Mouse (Mus musculus): ENCODE measurements around the gene Gpat3.

Gene Gpat3

DNA sequence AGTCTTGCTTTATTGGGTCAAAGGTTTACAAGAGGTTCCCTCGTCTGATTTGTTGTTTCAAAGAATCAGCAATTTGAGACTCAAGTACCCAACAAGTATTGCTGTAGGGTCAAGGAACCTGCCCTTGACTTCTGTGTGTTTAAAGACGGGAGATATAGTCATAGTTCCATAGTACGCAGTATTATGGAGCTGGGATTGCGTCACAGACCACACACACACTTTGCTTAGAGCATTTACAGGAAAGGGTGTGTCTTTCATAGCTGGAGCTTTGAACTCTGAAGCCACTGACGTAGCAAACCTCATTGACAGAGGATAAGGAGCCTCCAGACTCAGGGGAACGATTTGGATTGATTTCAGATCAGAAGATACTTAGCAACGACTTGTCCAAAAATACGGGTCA is 70.9 kb downstream of the Gpat3 start:
- DNase-seq (ENCODE audit: low spot score): no peak

DNA sequence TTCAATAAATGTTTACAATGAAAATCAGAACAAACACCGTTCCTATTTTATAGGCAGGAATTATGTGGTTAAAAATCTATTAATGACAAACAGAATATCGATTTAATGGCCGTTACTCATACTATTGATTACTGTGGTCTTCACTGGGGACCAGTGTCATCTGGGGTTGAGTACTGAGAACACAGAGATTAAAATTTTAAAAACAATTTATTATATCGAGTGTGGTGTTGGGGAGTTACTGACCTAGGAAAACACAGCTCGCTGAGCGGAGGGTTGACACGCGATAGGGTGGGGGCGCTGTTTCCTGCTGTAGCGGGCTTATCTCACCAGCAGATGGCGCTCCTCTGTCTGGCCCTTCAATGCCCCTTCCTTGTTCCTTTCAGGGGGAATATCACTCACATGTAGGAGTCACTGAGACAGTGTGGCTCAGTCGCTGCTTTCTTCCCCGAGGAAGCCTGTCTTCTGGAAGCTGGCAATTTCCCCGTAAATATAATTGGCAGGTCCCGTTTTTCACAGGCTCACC is 71.8 kb downstream of the Gpat3 start:
- DNase-seq (ENCODE audit: low spot score): peak; percentile 88

DNA sequence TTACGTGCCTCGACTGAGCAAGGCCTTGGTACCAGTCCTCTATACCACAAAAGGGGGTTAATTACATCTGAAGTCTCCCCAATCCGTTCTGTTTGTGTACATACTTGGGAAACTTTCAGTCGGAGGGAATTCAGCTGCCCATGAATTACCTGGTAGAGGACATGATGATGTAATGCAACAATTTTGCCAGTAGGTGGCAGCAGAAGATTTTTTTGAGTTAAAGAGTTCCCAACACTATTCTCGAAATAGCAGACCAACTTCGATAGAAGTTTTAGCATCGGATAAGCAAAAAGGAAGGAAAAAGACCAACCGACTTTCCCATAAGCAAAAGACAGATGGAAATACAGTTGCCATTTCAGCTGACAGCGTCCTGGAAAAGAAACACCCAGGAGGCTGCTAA is 73.6 kb downstream of the Gpat3 start:
- peak; percentile 89 for DNase-seq (ENCODE audit: low spot score)

DNA sequence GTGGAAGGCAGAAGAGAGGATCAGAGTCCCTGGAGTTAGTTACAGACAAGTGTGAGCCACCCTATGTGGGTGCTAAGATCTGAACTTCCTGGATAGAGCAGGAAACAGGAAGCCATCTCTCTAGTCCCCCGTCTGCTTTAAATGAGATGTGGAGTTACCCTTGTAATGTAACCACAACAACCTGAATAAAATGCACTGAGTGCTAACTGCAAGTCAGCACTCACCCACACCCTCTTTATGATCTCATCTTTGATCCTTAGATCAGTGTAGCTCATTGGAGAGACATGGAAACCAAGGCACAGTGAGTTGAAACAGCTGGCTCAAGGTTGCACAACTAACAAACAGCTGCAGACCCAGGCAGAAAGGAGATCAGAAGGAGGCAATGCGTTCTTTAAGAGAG is 84.2 kb downstream of the Gpat3 start:
- no peak for DNase-seq (ENCODE audit: low spot score)

DNA sequence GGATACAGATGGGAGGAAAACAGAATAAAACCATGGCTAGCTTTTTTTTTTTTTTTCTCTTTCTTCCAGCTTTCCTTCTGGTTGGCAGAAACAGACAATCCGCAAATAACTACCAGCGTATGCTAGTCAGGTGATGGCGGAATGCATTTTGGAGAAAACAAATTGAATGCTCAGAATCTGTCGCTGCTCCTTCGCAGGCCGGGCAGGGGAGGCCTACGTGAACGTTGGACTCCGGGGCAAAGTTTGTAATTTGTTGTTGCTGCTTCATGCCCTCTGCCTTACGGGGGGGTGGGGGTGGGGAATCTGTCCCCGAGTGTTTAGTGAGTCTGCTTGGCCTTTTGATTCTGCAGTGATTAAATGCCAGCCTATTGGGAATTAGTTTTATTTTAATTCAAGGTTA is 98.2 kb downstream of the Gpat3 start:
- DNase-seq (ENCODE audit: low spot score): no peak

DNA sequence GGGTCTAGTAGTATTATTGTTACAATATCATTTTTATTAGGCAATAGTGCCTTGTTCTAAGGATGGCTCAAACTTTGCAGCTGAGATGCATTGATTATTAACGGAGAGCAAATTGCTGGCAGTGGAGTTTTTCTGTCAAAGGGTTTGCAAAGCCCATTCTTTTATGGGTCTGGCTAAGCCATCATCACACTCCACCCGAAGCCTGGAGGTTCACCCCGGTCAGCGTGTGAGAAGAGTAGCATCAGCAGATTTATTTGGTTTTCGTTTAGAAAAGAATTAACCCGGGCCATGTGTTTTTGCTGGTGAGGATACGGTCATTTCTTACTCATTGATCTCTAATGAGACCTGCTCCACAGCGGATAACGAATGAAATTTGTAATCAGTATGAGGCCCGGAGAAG is 99.8 kb downstream of the Gpat3 start:
- no peak for DNase-seq (ENCODE audit: low spot score)
